Mouse (Mus musculus) midbrain, embryonic 15.5 days (tissue): ENCODE results near the gene Msgn1. TPM values are rescaled to one million over a fixed set of nuclear protein-coding genes. Genes with fewer than 3 reads are reported as not detected.

Source experiments
- ATAC-seq: fragments of 200-750 bp; cut with Nextera tagmentation; replicated peaks from 2 replicates; pipeline ENCODE4 v1.8.0; 2017; ENCODE audit warnings: moderate TSS enrichment
- H3K27ac ChIP-seq: fragments of 300-500 bp; sonication (generic); 2 replicates; pipeline ENCODE4 v1.5.1; 2015; ENCODE audit warnings: mild to moderate bottlenecking, inconsistent platforms
- H3K27me3 ChIP-seq: fragments of 300-500 bp; sonication (generic); replicated peaks from 2 replicates; pipeline ENCODE4 v1.6.1; 2015; ENCODE audit warnings: inconsistent platforms
- H3K36me3 ChIP-seq: fragments of 300-500 bp; sonication (generic); replicated peaks from 2 replicates; pipeline ENCODE4 v1.6.1; 2015; ENCODE audit warnings: inconsistent platforms
- H3K4me1 ChIP-seq: fragments of 300-500 bp; sonication (generic); 2 replicates; pipeline ENCODE4 v1.6.1; 2015; ENCODE audit warnings: inconsistent platforms
- H3K4me2 ChIP-seq: fragments of 300-500 bp; sonication (generic); 2 replicates; pipeline ENCODE4 v1.6.1; 2015; ENCODE audit warnings: inconsistent platforms, mild to moderate bottlenecking, moderate library complexity
- H3K4me3 ChIP-seq: fragments of 300-500 bp; sonication (generic); 2 replicates; pipeline ENCODE4 v1.5.1; 2015; ENCODE audit warnings: mild to moderate bottlenecking, inconsistent platforms
- H3K9ac ChIP-seq: fragments of 300-500 bp; sonication (generic); 2 replicates; pipeline ENCODE4 v1.6.1; 2015; ENCODE audit warnings: mild to moderate bottlenecking, inconsistent platforms
- H3K9me3 ChIP-seq: fragments of 300-500 bp; sonication (generic); 2 replicates; pipeline ENCODE4 v1.6.1; 2016; ENCODE audit warnings: inconsistent platforms
- WGBS: fragments of 180-500 bp; shearing (Covaris S2); methylation state at CpG from one replicate; pipeline ENCODE4 v1.1.7; 2015; ENCODE audit warnings: mixed read lengths; 5-methylcytosine and 5-hydroxymethylcytosine counted together
- polyA plus RNA-seq: library from polyadenylated mRNA; unstranded; fragments of >200 nt; fragmentation: Nextera tagmentation; extraction: Ambion mirVana; gene quantifications from 2 replicates; pipeline ENCODE4 v1.2.1, GENCODE M21; 2015

The Msgn1 gene
- polyA plus RNA-seq = not detected in 2 replicates

GRCm38 (mm10) chr12:11208872-11209271 is at the start of gene Msgn1:
Gene Msgn1, minus strand, starts transcription at chr12:11208972.
- Histone ChIP-seq H3K27me3 (no peaks in the 10 kb centered on the region), H3K4me3 (no peak within 1 kb of the TSS), H3K36me3 (no peaks in the 10 kb centered on the region), H3K27ac (no peak within 1 kb of the TSS), H3K4me2 (no peak within 1 kb of the TSS), H3K9me3 (no peaks in the 10 kb centered on the region), H3K4me1 (0 out of 2 replicates have a peak, but pooled peaks cover 3% of the 10 kb centered on the region), H3K9ac (no peak within 1 kb of the TSS)
- ATAC-seq = no peak
- 47% methylated on average over 5 of the region's 5 CpGs for WGBS

GRCm38 (mm10) chr12:11250322-11250721 is 41.5 kb upstream of the Msgn1 start:
- Histone ChIP-seq H3K36me3 (no peaks in the 10 kb centered on the region), H3K4me2 (no peak overlapping the region), H3K9me3 (no peaks in the 10 kb centered on the region), H3K27me3 (no peaks in the 10 kb centered on the region), H3K27ac (no peak overlapping the region), H3K9ac (no peak overlapping the region), H3K4me3 (no peak overlapping the region), H3K4me1 (no peaks in the 10 kb centered on the region)
- no peak for ATAC-seq
- WGBS = 77% methylated on average over 3 of the region's 3 CpGs

GRCm38 (mm10) chr12:11247460-11247859 is 38.7 kb upstream of the Msgn1 start:
- 98% methylated on average over 1 of the region's 1 CpGs for WGBS
- Histone ChIP-seq H3K9ac (no peak overlapping the region), H3K4me3 (no peak overlapping the region), H3K36me3 (no peaks in the 10 kb centered on the region), H3K4me2 (no peak overlapping the region), H3K27me3 (no peaks in the 10 kb centered on the region), H3K4me1 (no peaks in the 10 kb centered on the region), H3K9me3 (no peaks in the 10 kb centered on the region), H3K27ac (no peak overlapping the region)
- no peak for ATAC-seq

GRCm38 (mm10) chr12:11235996-11236395 is 27.2 kb upstream of the Msgn1 start:
- Histone ChIP-seq H3K27me3 (no peaks in the 10 kb centered on the region), H3K9me3 (no peaks in the 10 kb centered on the region), H3K36me3 (0 out of 2 replicates have a peak, but pooled peaks cover 2% of the 10 kb centered on the region), H3K9ac (no peak overlapping the region), H3K4me3 (no peak overlapping the region), H3K27ac (no peak overlapping the region), H3K4me1 (no peaks in the 10 kb centered on the region), H3K4me2 (no peak overlapping the region)
- no peak for ATAC-seq
- 78% methylated on average over 2 of the region's 2 CpGs for WGBS

- H3K27ac ChIP-seq = no peak overlapping the region
- no peak overlapping the region for H3K4me3 ChIP-seq
- 77% methylated on average over 2 of the region's 2 CpGs for WGBS
- no peaks in the 10 kb centered on the region for H3K36me3 ChIP-seq
- no peaks in the 10 kb centered on the region for H3K9me3 ChIP-seq
- no peak for ATAC-seq
- no peak overlapping the region for H3K4me2 ChIP-seq
- H3K27me3 ChIP-seq = no peaks in the 10 kb centered on the region
- H3K9ac ChIP-seq = no peak overlapping the region
- no peaks in the 10 kb centered on the region for H3K4me1 ChIP-seq
Observed at GRCm38 (mm10) chr12:11230267-11230666, 21.5 kb upstream of the Msgn1 start.

- WGBS = 83% methylated on average over 5 of the region's 5 CpGs
- no peak overlapping the region for H3K27ac ChIP-seq
- no peaks in the 10 kb centered on the region for H3K9me3 ChIP-seq
- no peak overlapping the region for H3K4me3 ChIP-seq
- H3K4me2 ChIP-seq = no peak overlapping the region
- no peaks in the 10 kb centered on the region for H3K27me3 ChIP-seq
- no peaks in the 10 kb centered on the region for H3K36me3 ChIP-seq
- ATAC-seq = no peak
- H3K4me1 ChIP-seq = peaks cover 5% of the 10 kb centered on the region
- no peak overlapping the region for H3K9ac ChIP-seq
Observed at GRCm38 (mm10) chr12:11226529-11227268, 17.9 kb upstream of the Msgn1 start.

GRCm38 (mm10) chr12:11226123-11226522 is 17.4 kb upstream of the Msgn1 start:
- Histone ChIP-seq H3K4me2 (no peak overlapping the region), H3K9ac (no peak overlapping the region), H3K4me3 (no peak overlapping the region), H3K9me3 (no peaks in the 10 kb centered on the region), H3K27ac (no peak overlapping the region), H3K4me1 (peaks cover 11% of the 10 kb centered on the region), H3K36me3 (no peaks in the 10 kb centered on the region), H3K27me3 (no peaks in the 10 kb centered on the region)
- no peak for ATAC-seq
- WGBS = 54% methylated on average over 1 of the region's 1 CpGs

GRCm38 (mm10) chr12:11224722-11225121 is 15.9 kb upstream of the Msgn1 start:
- Histone ChIP-seq H3K4me2 (no peak overlapping the region), H3K9ac (no peak overlapping the region), H3K27ac (no peak overlapping the region), H3K4me1 (peaks cover 13% of the 10 kb centered on the region), H3K27me3 (no peaks in the 10 kb centered on the region), H3K9me3 (no peaks in the 10 kb centered on the region), H3K4me3 (no peak overlapping the region), H3K36me3 (no peaks in the 10 kb centered on the region)
- no peak for ATAC-seq
- WGBS = 7% methylated on average over 5 of the region's 5 CpGs

GRCm38 (mm10) chr12:11223090-11223489 is 14.3 kb upstream of the Msgn1 start:
- Histone ChIP-seq H3K4me3 (no peak overlapping the region), H3K9me3 (no peaks in the 10 kb centered on the region), H3K9ac (no peak overlapping the region), H3K36me3 (no peaks in the 10 kb centered on the region), H3K27me3 (no peaks in the 10 kb centered on the region), H3K4me2 (no peak overlapping the region), H3K27ac (no peak overlapping the region), H3K4me1 (peaks cover 13% of the 10 kb centered on the region)
- 92% methylated on average over 10 of the region's 10 CpGs for WGBS
- ATAC-seq = no peak

- Histone ChIP-seq H3K4me3 (no peak overlapping the region), H3K4me1 (peaks cover 13% of the 10 kb centered on the region), H3K9me3 (no peaks in the 10 kb centered on the region), H3K4me2 (no peak overlapping the region), H3K9ac (no peak overlapping the region), H3K27me3 (no peaks in the 10 kb centered on the region), H3K36me3 (no peaks in the 10 kb centered on the region), H3K27ac (no peak overlapping the region)
- WGBS = 64% methylated on average over 3 of the region's 3 CpGs
- no peak for ATAC-seq
Observed at GRCm38 (mm10) chr12:11222566-11222965, 13.8 kb upstream of the Msgn1 start.

GRCm38 (mm10) chr12:11221524-11222330 is 13.0 kb upstream of the Msgn1 start:
- peak; percentile 88 for ATAC-seq
- Histone ChIP-seq H3K4me3 (no peak overlapping the region), H3K4me1 (peaks cover 13% of the 10 kb centered on the region), H3K27ac (peak overlapping the region; percentile 55; the same call in 1 of the 2 replicates), H3K27me3 (no peaks in the 10 kb centered on the region), H3K4me2 (peak overlapping the region; percentile 21), H3K36me3 (no peaks in the 10 kb centered on the region), H3K9me3 (no peaks in the 10 kb centered on the region), H3K9ac (no peak overlapping the region)
- 28% methylated on average over 20 of the region's 20 CpGs for WGBS

GRCm38 (mm10) chr12:11217726-11218250 is 9.0 kb upstream of the Msgn1 start:
- no peaks in the 10 kb centered on the region for H3K9me3 ChIP-seq
- no peak overlapping the region for H3K4me3 ChIP-seq
- H3K27me3 ChIP-seq = no peaks in the 10 kb centered on the region
- no peak overlapping the region for H3K4me2 ChIP-seq
- 74% methylated on average over 7 of the region's 7 CpGs for WGBS
- H3K4me1 ChIP-seq = peaks cover 13% of the 10 kb centered on the region
- H3K36me3 ChIP-seq = no peaks in the 10 kb centered on the region
- no peak for ATAC-seq
- no peak overlapping the region for H3K27ac ChIP-seq
- H3K9ac ChIP-seq = no peak overlapping the region
